In the genomic region with DNA sequence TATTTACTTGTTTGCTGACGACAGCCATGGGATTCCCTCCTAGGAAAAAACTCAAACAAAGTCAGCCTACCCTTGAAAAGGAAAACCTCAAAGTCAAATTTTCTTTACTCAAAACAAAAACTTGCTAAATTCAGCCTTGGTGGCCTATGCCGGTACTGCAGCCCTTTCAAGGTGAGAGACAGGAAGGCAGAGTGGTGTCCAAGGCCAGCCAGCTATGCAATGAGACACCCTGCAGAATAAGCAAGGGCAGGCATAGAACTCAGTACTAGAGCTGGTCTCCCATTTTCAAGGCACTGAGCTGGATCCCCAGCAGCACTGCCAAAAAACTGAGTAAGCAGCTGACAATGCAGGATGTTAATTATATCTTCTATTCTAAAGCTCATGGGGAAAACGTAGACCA, we compare ENCODE assay signal across 18 mouse cellular contexts. TPM values are rescaled to one million over a fixed set of nuclear protein-coding genes. Genes with fewer than 3 reads are reported as not detected.
DNase-seq lines count a peak whose midpoint lies in the region; ATAC-seq and TF ChIP-seq lines count a peak whose summit lies in the region.
"Had no signal": no experiment of that assay in that cellular context is flagged by ENCODE, and none has a peak within 500 bp of the region (broad histone marks: within the 10 kb centered on the region; RNA-seq: fewer than 3 reads in every experiment).

No protein-coding gene starts in this region.

- TF ChIP-seq POLR2A in CH12.LX (IDR thresholded peaks at IDR 0.05; ENCODE audit: low read depth, low read length) = no peak

- dilution Hi-C loops in CH12.LX (cut with MboI; ENCODE audit: extremely low pct_ligation_motif_present, extremely low pct_unique_long_range_greater_than_20kb, low sequenced_read_pairs) = no loop called here

- H3K9me3 ChIP-seq in liver, embryonic 14.5 days (ENCODE audit: control insufficient read depth, low read length) = no peaks in the 10 kb centered on the region
- no peaks in the 10 kb centered on the region for H3K9me3 ChIP-seq in liver, embryonic 11.5 days (ENCODE audit: control insufficient read depth, low read length)
- no peaks in the 10 kb centered on the region for H3K9me3 ChIP-seq in CH12.LX (replicated peaks; ENCODE audit: low read length)
- H3K9me3 ChIP-seq: embryonic facial prominence, embryonic 12.5 days; hindbrain, embryonic 13.5 days; megakaryocyte, embryonic 14.5 days; neural tube, embryonic 12.5 days had no signal

- H3K9ac ChIP-seq in liver, embryonic 14.5 days (replicated peaks) = no peak overlapping the region
- H3K9ac ChIP-seq in liver, embryonic 11.5 days (ENCODE audit: low read depth, low read length) = no peak overlapping the region
- no peak overlapping the region for H3K9ac ChIP-seq in CH12.LX (ENCODE audit: insufficient read depth, low read depth)
- H3K9ac ChIP-seq: embryonic facial prominence, embryonic 12.5 days; hindbrain, embryonic 13.5 days; neural tube, embryonic 12.5 days had no signal

- H3K4me2 ChIP-seq in liver, embryonic 14.5 days (ENCODE audit: low read depth) = no peak overlapping the region
- no peak overlapping the region for H3K4me2 ChIP-seq in liver, embryonic 11.5 days
- H3K4me2 ChIP-seq in CH12.LX (ENCODE audit: insufficient read depth, low read depth, poor library complexity, severe bottlenecking) = no peak overlapping the region
- H3K4me2 ChIP-seq: embryonic facial prominence, embryonic 12.5 days; hindbrain, embryonic 13.5 days; neural tube, embryonic 12.5 days had no signal

- WGBS in liver, embryonic 14.5 days (ENCODE audit: insufficient replicate concordance) = 74% methylated on average over 3 of the region's 3 CpGs
- 88% methylated on average over 3 of the region's 3 CpGs for WGBS in liver, embryonic 11.5 days

- H3K36me3 ChIP-seq in liver, embryonic 14.5 days (replicated peaks; ENCODE audit: control insufficient read depth, insufficient read depth, low read depth) = peaks cover 8% of the 10 kb centered on the region
- peaks cover 17% of the 10 kb centered on the region; the same call in 1 of the 2 replicates for H3K36me3 ChIP-seq in liver, embryonic 11.5 days (ENCODE audit: control insufficient read depth, insufficient read depth, low read length)
- peaks cover 35 to 86% of the 10 kb centered on the region in 2 experiments for H3K36me3 ChIP-seq in CH12.LX (replicated peaks in 1 of 2; ENCODE audit: control insufficient read depth in 1 of 2, insufficient read depth in 1 of 2, low read length in 1 of 2)

- H3K27me3 ChIP-seq in liver, embryonic 14.5 days (ENCODE audit: control insufficient read depth, insufficient read depth, low read length) = no peaks in the 10 kb centered on the region
- no peaks in the 10 kb centered on the region for H3K27me3 ChIP-seq in liver, embryonic 11.5 days (replicated peaks; ENCODE audit: control insufficient read depth, insufficient read depth, low read length)
- no peaks in the 10 kb centered on the region for H3K27me3 ChIP-seq in CH12.LX (replicated peaks)
- H3K27me3 ChIP-seq: embryonic facial prominence, embryonic 12.5 days; hindbrain, embryonic 13.5 days; megakaryocyte, embryonic 14.5 days; neural tube, embryonic 12.5 days had no signal

- TF ChIP-seq EP300 in liver, embryonic 14.5 days (IDR thresholded peaks at IDR 0.05; ENCODE audit: low read depth) = no peak
- no peak for TF ChIP-seq EP300 in CH12.LX (IDR thresholded peaks at IDR 0.05; ENCODE audit: low read length)

- 0 out of 4 replicates have a peak, but pooled peaks cover 0 to 2% of the 10 kb centered on the region in 2 experiments for H3K4me1 ChIP-seq in liver, embryonic 14.5 days (replicated peaks; ENCODE audit: control insufficient read depth in 2 of 2, insufficient read depth in 2 of 2, low read length in 1 of 2)
- no peaks in the 10 kb centered on the region; the same call in 1 of the 2 replicates for H3K4me1 ChIP-seq in liver, embryonic 11.5 days (replicated peaks; ENCODE audit: control insufficient read depth, insufficient read depth, low read length)
- H3K4me1 ChIP-seq in CH12.LX (ENCODE audit: control insufficient read depth in 1 of 2, insufficient read depth in 2 of 2) = peaks cover 0 to 16% of the 10 kb centered on the region in 2 experiments; a peak in 1 of 4 replicates
- H3K4me1 ChIP-seq: embryonic facial prominence, embryonic 12.5 days; hindbrain, embryonic 13.5 days; neural tube, embryonic 12.5 days had no signal

- DNase-seq in CD4-positive, CD25-positive, alpha-beta regulatory T cell, adult 2 months (ENCODE audit: low read depth, low spot score) = peak; percentile 33
- DNase-seq in liver, embryonic 14.5 days (ENCODE audit: low read depth in 3 of 3, low spot score in 3 of 3) = no peak
- DNase-seq in liver, embryonic 11.5 days (ENCODE audit: low spot score) = no peak
- peak; percentile 26 for DNase-seq in CH12.LX (ENCODE audit: extremely low read depth)
- DNase-seq in adrenal gland, postnatal 36 days = peak; percentile 56 to 74
- no peak for DNase-seq in urinary bladder, adult 2 months (ENCODE audit: low spot score)
- no peak for DNase-seq in urinary bladder, postnatal 4 days (ENCODE audit: low spot score in 2 of 2)
- DNase-seq: cerebellum, adult 11 months; right cerebral cortex, postnatal 4 days had no signal

- H3K4me3 ChIP-seq in liver, embryonic 14.5 days (ENCODE audit: insufficient read depth in 1 of 2, low read depth in 2 of 2, low read length in 2 of 2) = no peak overlapping the region
- no peak overlapping the region for H3K4me3 ChIP-seq in liver, embryonic 11.5 days (ENCODE audit: low read depth, low read length)
- no peak overlapping the region for H3K4me3 ChIP-seq in CH12.LX (replicated peaks in 1 of 3; ENCODE audit: low read depth in 2 of 3, low read length in 2 of 3, poor library complexity in 1 of 3)
- H3K4me3 ChIP-seq: embryonic facial prominence, embryonic 12.5 days; hindbrain, embryonic 13.5 days; megakaryocyte, embryonic 14.5 days; neural tube, embryonic 12.5 days had no signal

- no peak for TF ChIP-seq RAD21 in CH12.LX (IDR thresholded peaks at IDR 0.05; ENCODE audit: low read depth, low read length)

- in situ Hi-C loops in CH12.LX (cut with MboI; ENCODE audit: low pct_ligation_motif_present, low pct_unique_long_range_greater_than_20kb, low sequenced_read_pairs) = no loop called here

- no peak for ATAC-seq in CD4-positive, CD25-positive, alpha-beta regulatory T cell, adult 4 months
- no peak for ATAC-seq in liver, embryonic 14.5 days (ENCODE audit: insufficient read depth)
- no peak for ATAC-seq in liver, embryonic 11.5 days (replicated peaks; ENCODE audit: low FRiP score)
- ATAC-seq: forebrain, embryonic 16.5 days had no signal

- no peaks in the 10 kb centered on the region; the same call in none of the 2 replicates for H3K79me2 ChIP-seq in CH12.LX (replicated peaks; ENCODE audit: control insufficient read depth, extremely low read depth, insufficient read depth, poor library complexity, severe bottlenecking)

- TF ChIP-seq CTCF in liver, embryonic 14.5 days (IDR thresholded peaks at IDR 0.05; ENCODE audit: low read depth) = peak; percentile 30; the same call in 1 of the 2 replicates
- peak in 1 of 2 experiments; percentile 10; a peak in 1 of 4 replicates for TF ChIP-seq CTCF in CH12.LX (conservative IDR thresholded peaks at IDR 0.05 in 1 of 2, IDR thresholded peaks at IDR 0.05 in 1 of 2; ENCODE audit: low read depth in 2 of 2, low read length in 2 of 2)

- no peak overlapping the region for H3K27ac ChIP-seq in liver, embryonic 14.5 days
- H3K27ac ChIP-seq in liver, embryonic 11.5 days (ENCODE audit: low read depth, low read length) = no peak overlapping the region
- H3K27ac ChIP-seq in CH12.LX (ENCODE audit: insufficient read depth, low read depth) = no peak overlapping the region
- H3K27ac ChIP-seq: embryonic facial prominence, embryonic 12.5 days; hindbrain, embryonic 13.5 days; neural tube, embryonic 12.5 days had no signal

TF ChIP-seq in CH12.LX, 34 proteins besides CTCF, POLR2A, EP300 and RAD21 (continues in another document):
- TF ChIP-seq ELF1 (IDR thresholded peaks at IDR 0.05; ENCODE audit: low read depth, low read length) (no peak), NRF1 (IDR thresholded peaks at IDR 0.05; ENCODE audit: low read depth, low read length) (no peak), MAFK (IDR thresholded peaks at IDR 0.05; ENCODE audit: insufficient replicate concordance, low read length) (no peak), ETS1 (conservative IDR thresholded peaks at IDR 0.05; ENCODE audit: low read depth, low read length) (no peak), E2F4 (IDR thresholded peaks at IDR 0.05; ENCODE audit: insufficient replicate concordance, low read depth, low read length) (no peak)

RNA-seq across cellular contexts. Expression of gene Kdm1a, which starts 33.9 kb away (rescaled TPM):
- polyA plus RNA-seq in CD4-positive, CD25-positive, alpha-beta regulatory T cell, adult 4 months (2017; shearing (Covaris generic)) = 10 to 100 TPM; 21.0 to 25.9 TPM
- polyA plus RNA-seq in liver, embryonic 14.5 days (2012; rRNA removed) = 15.3 and 17.8 TPM in 2 replicates
- polyA plus RNA-seq in liver, embryonic 14.5 days (2014; fragmentation: Nextera tagmentation; extraction: Ambion mirVana) = 12.0 and 14.0 TPM in 2 replicates
- polyA plus RNA-seq in liver, embryonic 11.5 days (2014; fragmentation: Nextera tagmentation; extraction: Ambion mirVana) = 35.4 and 37.5 TPM in 2 replicates
- total RNA-seq in CH12.LX (2012; rRNA removed) (49.6 and 51.3 TPM in 2 replicates), CH12.LX (2014; rRNA removed) (85.1 and 88.2 TPM in 2 replicates)
- polyA plus RNA-seq in CH12.LX (2012; ENCODE audit: insufficient read length, low read depth) = 69.4 and 71.7 TPM in 2 replicates
- total RNA-seq in adrenal gland, postnatal 36 days (2021) = 10 to 100 TPM; 41.8 to 51.0 TPM
- polyA plus RNA-seq in urinary bladder, adult 2 months (2012; rRNA removed) = 41.8 and 42.4 TPM in 2 replicates

RNA-seq across cellular contexts. Expression of gene Tex46, which starts 41.6 kb away (rescaled TPM):
- not detected for polyA plus RNA-seq in CD4-positive, CD25-positive, alpha-beta regulatory T cell, adult 4 months (2017; shearing (Covaris generic))
- not detected in 2 replicates for polyA plus RNA-seq in liver, embryonic 14.5 days (2012; rRNA removed)
- polyA plus RNA-seq in liver, embryonic 14.5 days (2014; fragmentation: Nextera tagmentation; extraction: Ambion mirVana) = not detected in 2 replicates
- polyA plus RNA-seq in liver, embryonic 11.5 days (2014; fragmentation: Nextera tagmentation; extraction: Ambion mirVana) = not detected in 2 replicates
- not detected in 2 replicates for total RNA-seq in CH12.LX (2012; rRNA removed)
- total RNA-seq in CH12.LX (2014; rRNA removed) = not detected in 2 replicates
- not detected in 2 replicates for polyA plus RNA-seq in CH12.LX (2012; ENCODE audit: insufficient read length, low read depth)
- total RNA-seq in adrenal gland, postnatal 36 days (2021) = not detected
- polyA plus RNA-seq in urinary bladder, adult 2 months (2012; rRNA removed) = not detected in 2 replicates
- total RNA-seq: heart, adult 8-10 months; layer of hippocampus, adult 18-20 months had no signal
- polyA plus RNA-seq: embryonic facial prominence, embryonic 12.5 days; forebrain, embryonic 16.5 days; hindbrain, embryonic 13.5 days; limb, embryonic 14.5 days; neural tube, embryonic 12.5 days had no signal

RNA-seq across cellular contexts. Expression of gene Lactbl1, which starts 53.8 kb away (rescaled TPM):
- under 1 TPM in 1 of 2 experiments, not detected in 1; 0.17 TPM for polyA plus RNA-seq in CD4-positive, CD25-positive, alpha-beta regulatory T cell, adult 4 months (2017; shearing (Covaris generic))
- 0.01 TPM in 1 of 2 replicates, not detected in the other for polyA plus RNA-seq in liver, embryonic 14.5 days (2012; rRNA removed)
- not detected in 2 replicates for polyA plus RNA-seq in liver, embryonic 14.5 days (2014; fragmentation: Nextera tagmentation; extraction: Ambion mirVana)
- not detected in 2 replicates for polyA plus RNA-seq in liver, embryonic 11.5 days (2014; fragmentation: Nextera tagmentation; extraction: Ambion mirVana)
- 0.04 TPM in 1 of 2 replicates, not detected in the other for total RNA-seq in CH12.LX (2012; rRNA removed)
- total RNA-seq in CH12.LX (2014; rRNA removed) = not detected in 2 replicates
- polyA plus RNA-seq in CH12.LX (2012; ENCODE audit: insufficient read length, low read depth) = not detected in 2 replicates
- not detected for total RNA-seq in adrenal gland, postnatal 36 days (2021)
- polyA plus RNA-seq in urinary bladder, adult 2 months (2012; rRNA removed) = not detected in 2 replicates
- total RNA-seq: layer of hippocampus, adult 18-20 months had no signal
- polyA plus RNA-seq: embryonic facial prominence, embryonic 12.5 days; hindbrain, embryonic 13.5 days; neural tube, embryonic 12.5 days had no signal

Comparison
In these comparisons a context has a peak if more than half of its experiments do, and no peak if none do; other contexts are left out.
1. DNase-seq: peak in CD4-positive, CD25-positive, alpha-beta regulatory T cell, adult 2 months (single experiment), CH12.LX (single experiment) and adrenal gland, postnatal 36 days (2 of 2); none in liver, embryonic 14.5 days (0 of 3), liver, embryonic 11.5 days (single experiment), urinary bladder, adult 2 months (single experiment) and urinary bladder, postnatal 4 days (0 of 2).